Mouse (Mus musculus) intestine, embryonic 15.5 days (tissue): ENCODE measurements around the gene Prss33. TPM values are rescaled to one million over a fixed set of nuclear protein-coding genes. Genes with fewer than 3 reads are reported as not detected.

Experiments
- ATAC-seq: fragments of 200-750 bp; cut with Nextera tagmentation; 2 replicates; pipeline ENCODE4 v1.8.0; 2017; ENCODE audit warnings: moderate TSS enrichment, moderate library complexity
- H3K27ac ChIP-seq: fragments of 300-500 bp; sonication (generic); 2 replicates; pipeline ENCODE4 v1.5.1; 2015; ENCODE audit warnings: mild to moderate bottlenecking, inconsistent platforms
- H3K27me3 ChIP-seq: fragments of 300-500 bp; sonication (generic); replicated peaks from 2 replicates; pipeline ENCODE4 v1.6.1; 2015; ENCODE audit warnings: inconsistent platforms
- H3K36me3 ChIP-seq: fragments of 300-500 bp; sonication (generic); 2 replicates; pipeline ENCODE4 v1.6.1; 2015; ENCODE audit warnings: inconsistent platforms
- H3K4me1 ChIP-seq: fragments of 300-500 bp; sonication (generic); replicated peaks from 2 replicates; pipeline ENCODE4 v1.6.1; 2015; ENCODE audit warnings: inconsistent platforms
- H3K4me2 ChIP-seq: fragments of 300-500 bp; sonication (generic); replicated peaks from 2 replicates; pipeline ENCODE4 v1.6.1; 2015; ENCODE audit warnings: mild to moderate bottlenecking, inconsistent platforms
- H3K4me3 ChIP-seq: fragments of 300-500 bp; sonication (generic); replicated peaks from 2 replicates; pipeline ENCODE4 v1.5.1; 2015; ENCODE audit warnings: inconsistent platforms
- H3K9ac ChIP-seq: fragments of 300-500 bp; sonication (generic); 2 replicates; pipeline ENCODE4 v1.6.1; 2015; ENCODE audit warnings: inconsistent platforms
- H3K9me3 ChIP-seq: fragments of 300-500 bp; sonication (generic); 2 replicates; pipeline ENCODE4 v1.6.1; 2016; ENCODE audit warnings: inconsistent platforms
- WGBS: fragments of 180-500 bp; shearing (Covaris S2); methylation state at CpG from one replicate; pipeline ENCODE4 v1.1.7; 2015; 5-methylcytosine and 5-hydroxymethylcytosine counted together
- polyA plus RNA-seq: library from polyadenylated mRNA; unstranded; fragments of >200 nt; fragmentation: Nextera tagmentation; extraction: Ambion mirVana; gene quantifications from 2 replicates; pipeline ENCODE4 v1.2.1, GENCODE M21; 2015

Gene Prss33
- polyA plus RNA-seq, 1 experiment from 2014 or later: 0.14 TPM

GRCm38 (mm10) chr17:23795323-23795722 is 40.5 kb downstream of the Prss33 start:
- no peaks in the 10 kb centered on the region for H3K27me3 ChIP-seq
- 88% methylated on average over 8 of the region's 8 CpGs for WGBS
- peaks cover 7% of the 10 kb centered on the region; the same call in 1 of the 2 replicates for H3K4me1 ChIP-seq
- no peak overlapping the region for H3K4me3 ChIP-seq
- ATAC-seq: no peak
- no peaks in the 10 kb centered on the region for H3K9me3 ChIP-seq
- no peaks in the 10 kb centered on the region for H3K36me3 ChIP-seq
- no peak overlapping the region for H3K9ac ChIP-seq
- no peak overlapping the region for H3K4me2 ChIP-seq
- H3K27ac ChIP-seq: no peak overlapping the region

DNA sequence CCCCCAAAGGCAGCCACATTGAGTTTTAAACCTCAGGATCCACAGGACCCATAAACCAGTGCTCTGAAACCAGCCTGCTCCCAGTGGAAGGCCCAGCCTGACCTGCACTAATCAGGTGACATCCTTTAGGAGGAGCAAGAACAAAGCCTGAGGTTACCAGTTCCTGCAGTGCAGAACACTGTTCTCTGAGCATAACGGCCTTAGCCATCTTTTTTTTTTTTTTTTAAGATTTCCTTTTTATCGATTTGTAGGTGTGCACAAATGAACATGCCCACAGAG is 44.8 kb downstream of the Prss33 start:
- peak; percentile 21; the same call in 1 of the 2 replicates for ATAC-seq
- WGBS: 61% methylated on average over 2 of the region's 2 CpGs
- H3K36me3 ChIP-seq: no peaks in the 10 kb centered on the region
- peaks cover 16% of the 10 kb centered on the region; the same call in 1 of the 2 replicates for H3K4me1 ChIP-seq
- no peaks in the 10 kb centered on the region for H3K9me3 ChIP-seq
- peak overlapping the region; percentile 79; the same call in 1 of the 2 replicates for H3K9ac ChIP-seq
- H3K4me2 ChIP-seq: peak overlapping the region; percentile 89
- peak overlapping the region; percentile 82 for H3K27ac ChIP-seq
- H3K27me3 ChIP-seq: no peaks in the 10 kb centered on the region
- peak overlapping the region; percentile 45 for H3K4me3 ChIP-seq

- Histone ChIP-seq H3K27me3 (no peaks in the 10 kb centered on the region), H3K4me3 (peak within 1 kb of the TSS; percentile 45), H3K9ac (peak within 1 kb of the TSS; percentile 79), H3K36me3 (no peaks in the 10 kb centered on the region), H3K9me3 (no peaks in the 10 kb centered on the region), H3K27ac (peak within 1 kb of the TSS; percentile 82), H3K4me2 (peak within 1 kb of the TSS; percentile 89), H3K4me1 (peaks cover 19% of the 10 kb centered on the region; the same call in 1 of the 2 replicates)
- 3% methylated on average over 29 of the region's 29 CpGs for WGBS
- peak; percentile 66 for ATAC-seq
These were observed 45.4 kb downstream of the Prss33 start, which contains the start of gene Srrm2 for GRCm38 (mm10) chr17:23790269-23791078. Gene Srrm2, plus strand, starts transcription at chr17:23790532.

DNA sequence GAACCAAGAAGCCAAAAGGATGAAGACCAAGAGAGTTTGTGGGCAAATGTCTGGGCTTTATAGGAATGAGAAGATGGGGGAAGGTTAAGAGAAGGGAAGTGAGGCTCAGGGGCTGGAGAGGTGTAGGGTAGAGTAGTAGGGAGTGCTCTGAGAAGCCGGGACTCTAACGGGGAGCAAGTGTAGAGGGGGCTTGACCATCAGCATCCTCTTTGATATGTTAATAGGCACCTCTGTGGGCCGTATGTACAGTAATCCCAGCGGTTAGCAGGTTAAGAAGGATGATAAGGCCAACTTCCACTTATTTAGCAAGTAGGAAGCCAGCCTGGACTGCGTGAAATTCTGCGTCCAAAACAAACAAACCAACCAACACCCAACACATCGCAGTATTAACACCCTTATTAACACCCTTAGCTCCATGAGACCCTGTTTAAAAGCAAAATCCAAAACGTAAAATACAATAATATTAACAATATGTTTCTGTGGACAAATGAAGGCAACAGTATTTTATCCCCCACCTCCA is 46.0 kb downstream of the Prss33 start:
- ATAC-seq: no peak
- 29% methylated on average over 8 of the region's 8 CpGs for WGBS
- peaks cover 21% of the 10 kb centered on the region; the same call in 1 of the 2 replicates for H3K4me1 ChIP-seq

DNA sequence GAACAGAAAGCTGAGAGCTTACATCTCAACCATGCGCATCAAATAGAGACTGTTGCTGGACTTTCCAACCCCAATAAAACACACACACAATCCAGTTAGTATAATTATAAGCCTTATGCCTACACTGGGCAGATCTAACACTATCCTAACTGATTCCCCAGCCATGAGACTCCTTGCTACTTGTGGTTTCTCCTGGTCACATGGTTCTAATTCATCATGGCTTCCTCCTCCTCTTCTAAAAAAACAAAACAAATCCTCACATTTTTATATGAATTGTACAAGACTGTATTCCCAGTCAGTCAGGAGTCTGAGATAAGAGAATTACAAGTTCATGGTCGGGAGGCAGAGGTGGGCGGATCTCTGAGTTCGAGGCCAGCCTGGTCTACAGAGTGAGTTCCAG is 46.9 kb downstream of the Prss33 start:
- H3K27me3 ChIP-seq: no peaks in the 10 kb centered on the region
- no peak overlapping the region for H3K4me3 ChIP-seq
- WGBS: 84% methylated on average over 4 of the region's 4 CpGs
- no peaks in the 10 kb centered on the region for H3K9me3 ChIP-seq
- no peak overlapping the region for H3K27ac ChIP-seq
- no peak overlapping the region for H3K9ac ChIP-seq
- H3K4me1 ChIP-seq: peaks cover 21% of the 10 kb centered on the region; the same call in 1 of the 2 replicates
- H3K36me3 ChIP-seq: no peaks in the 10 kb centered on the region
- no peak overlapping the region for H3K4me2 ChIP-seq
- no peak for ATAC-seq

More for the DNA sequence above, 46.0 kb downstream of the Prss33 start:
- H3K36me3 ChIP-seq: no peaks in the 10 kb centered on the region
- peak overlapping the region; percentile 45 for H3K4me3 ChIP-seq
- no peak overlapping the region for H3K27ac ChIP-seq
- H3K9ac ChIP-seq: peak overlapping the region; percentile 79; the same call in 1 of the 2 replicates
- H3K27me3 ChIP-seq: no peaks in the 10 kb centered on the region
- peak overlapping the region; percentile 89 for H3K4me2 ChIP-seq
- H3K9me3 ChIP-seq: no peaks in the 10 kb centered on the region

GRCm38 (mm10) chr17:23786510-23786931 is 49.3 kb downstream of the Prss33 start:
- H3K36me3 ChIP-seq: no peaks in the 10 kb centered on the region
- H3K9me3 ChIP-seq: no peaks in the 10 kb centered on the region
- peak overlapping the region; percentile 49 for H3K4me3 ChIP-seq
- peaks cover 21% of the 10 kb centered on the region; the same call in 1 of the 2 replicates for H3K4me1 ChIP-seq
- no peak for ATAC-seq
- 19% methylated on average over 13 of the region's 13 CpGs for WGBS
- 0 out of 2 replicates have a peak overlapping the region, but pooled peaks have one; percentile 47 for H3K9ac ChIP-seq
- peak overlapping the region; percentile 81 for H3K4me2 ChIP-seq
- H3K27ac ChIP-seq: no peak overlapping the region
- no peaks in the 10 kb centered on the region for H3K27me3 ChIP-seq

DNA sequence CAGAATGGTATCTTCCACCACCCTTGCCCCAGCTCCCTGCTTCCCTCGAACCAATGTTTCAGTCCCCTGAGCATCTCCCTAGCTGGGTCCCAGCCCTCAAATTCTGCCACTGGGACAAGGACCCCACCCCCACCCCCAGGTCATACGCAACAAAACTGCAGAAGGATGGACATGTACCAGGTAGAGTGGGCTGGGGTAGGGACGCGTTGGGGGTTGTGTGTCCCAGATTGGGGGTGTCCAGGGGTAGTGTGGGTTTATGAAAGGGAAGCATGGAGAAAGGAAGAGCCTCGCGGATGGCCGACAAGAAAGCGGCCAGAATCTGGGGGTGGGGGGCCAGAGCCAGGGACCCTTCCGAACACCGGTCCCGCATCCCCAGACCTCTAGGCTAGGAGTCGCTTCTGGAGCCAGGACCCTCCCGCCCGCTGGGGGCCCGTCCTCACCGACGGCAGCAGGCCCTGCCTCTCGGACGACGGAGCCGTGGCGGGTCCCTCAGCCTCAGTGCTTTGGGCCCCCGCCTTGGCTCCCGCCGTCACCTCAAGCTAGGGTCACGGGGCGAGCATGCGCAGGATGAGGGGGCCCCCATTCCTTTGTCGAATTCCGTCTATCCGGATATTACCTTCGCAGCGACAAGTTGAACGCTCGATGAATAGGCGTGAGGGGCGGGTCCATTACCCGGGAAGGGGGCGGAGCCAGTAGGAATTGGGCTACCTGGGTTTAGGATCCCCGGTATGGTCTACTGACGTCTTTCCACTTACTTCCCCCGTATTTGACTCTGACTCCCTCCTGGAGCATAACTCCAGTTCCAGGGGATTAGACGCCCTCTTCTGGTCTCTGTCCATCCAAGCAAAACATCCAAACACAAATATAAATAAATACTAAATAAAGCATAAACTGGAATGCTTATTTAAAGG is 50.0 kb downstream of the Prss33 start, which contains the start of gene Flywch2:
Flywch2 (minus strand) TSS at position 521 of the 911 bp plus-strand sequence.
- WGBS: 3% methylated on average over 41 of the region's 43 CpGs
- H3K27ac ChIP-seq: no peak within 1 kb of the TSS

DNA sequence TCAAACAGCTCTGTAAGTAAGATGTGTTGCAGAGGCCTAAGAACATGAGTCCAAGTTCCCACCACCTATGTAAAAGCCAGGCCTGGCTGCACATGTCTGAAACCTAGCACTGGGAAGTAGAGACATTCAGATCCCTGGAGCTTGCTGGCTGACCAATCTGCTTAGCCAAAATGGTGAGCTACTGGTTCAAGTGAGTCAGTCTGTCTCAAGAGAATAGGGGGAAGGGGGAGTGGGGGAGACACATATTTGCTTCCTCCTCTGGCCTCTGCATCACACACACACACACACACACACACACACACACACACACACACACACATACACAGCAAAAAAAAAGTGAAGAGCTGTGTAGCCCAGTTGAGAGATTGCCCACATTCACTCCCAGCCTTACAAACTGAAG is 52.5 kb downstream of the Prss33 start:
- Histone ChIP-seq H3K36me3 (no peaks in the 10 kb centered on the region), H3K9me3 (no peaks in the 10 kb centered on the region), H3K27ac (no peak overlapping the region), H3K4me2 (no peak overlapping the region), H3K9ac (no peak overlapping the region), H3K4me1 (peaks cover 9% of the 10 kb centered on the region; the same call in 1 of the 2 replicates), H3K27me3 (no peaks in the 10 kb centered on the region), H3K4me3 (no peak overlapping the region)
- no peak for ATAC-seq

More for the DNA sequence above, 50.0 kb downstream of the Prss33 start, which contains the start of gene Flywch2:
- peak within 1 kb of the TSS; percentile 47 for H3K9ac ChIP-seq
- peak within 1 kb of the TSS; percentile 49 for H3K4me3 ChIP-seq
- H3K27me3 ChIP-seq: no peaks in the 10 kb centered on the region
- ATAC-seq: peak; percentile 79
- peaks cover 18% of the 10 kb centered on the region; the same call in 1 of the 2 replicates for H3K4me1 ChIP-seq
- peak within 1 kb of the TSS; percentile 81 for H3K4me2 ChIP-seq
- no peaks in the 10 kb centered on the region for H3K36me3 ChIP-seq
- no peaks in the 10 kb centered on the region for H3K9me3 ChIP-seq

Other genes starting within 250 kb of the Prss33 start
- gene Zfp13, start 236.6 kb downstream of the Prss33 start, polyA plus RNA-seq: 10.4 and 10.5 TPM in 2 replicates
- 0.14 TPM in 1 of 2 replicates, not detected in the other for gene Zscan10, start 235.2 kb downstream of the Prss33 start, polyA plus RNA-seq
- 0.69 and 0.79 TPM in 2 replicates for gene Mmp25, start 190.8 kb downstream of the Prss33 start, polyA plus RNA-seq
- gene Bicdl2, start 175.6 kb downstream of the Prss33 start, polyA plus RNA-seq: 4.2 TPM in 2 replicates
- gene Hcfc1r1, start 162.5 kb downstream of the Prss33 start, polyA plus RNA-seq: 68.9 and 69.9 TPM in 2 replicates
- gene Thoc6, start 162.2 kb downstream of the Prss33 start, polyA plus RNA-seq: 43.0 and 43.2 TPM in 2 replicates
- 24.2 and 24.8 TPM in 2 replicates for gene Tnfrsf12a, start 158.6 kb downstream of the Prss33 start, polyA plus RNA-seq
- gene Cldn6, start 156.8 kb downstream of the Prss33 start, polyA plus RNA-seq: 42.8 and 46.2 TPM in 2 replicates
- gene Cldn9, start 152.0 kb downstream of the Prss33 start, polyA plus RNA-seq: 1.3 and 2.0 TPM in 2 replicates
- gene 1520401A03Rik, start 113.3 kb downstream of the Prss33 start, polyA plus RNA-seq: 0.14 TPM in 1 of 2 replicates, not detected in the other
- 42.3 and 46.0 TPM in 2 replicates for gene Pkmyt1, start 109.7 kb downstream of the Prss33 start, polyA plus RNA-seq
- 21.8 and 22.7 TPM in 2 replicates for gene Paqr4, start 95.2 kb downstream of the Prss33 start, polyA plus RNA-seq
- gene Kremen2, start 90.2 kb downstream of the Prss33 start, polyA plus RNA-seq: 0.33 and 0.49 TPM in 2 replicates
- gene Flywch1, start 64.5 kb downstream of the Prss33 start, polyA plus RNA-seq: 48.3 and 49.4 TPM in 2 replicates
- 14.7 TPM in 2 replicates for gene Flywch2, start 50.0 kb downstream of the Prss33 start, polyA plus RNA-seq
- gene Srrm2, start 45.5 kb downstream of the Prss33 start, polyA plus RNA-seq: 408 and 435 TPM in 2 replicates
- gene Elob, start 6.9 kb downstream of the Prss33 start, polyA plus RNA-seq: 939 and 946 TPM in 2 replicates
- 5.1 and 9.9 TPM in 2 replicates for gene Prss32, start 7.8 kb upstream of the Prss33 start, polyA plus RNA-seq
- gene Prss41, start 8.1 kb upstream of the Prss33 start, polyA plus RNA-seq: 2.1 and 3.3 TPM in 2 replicates
- gene Prss21, start 32.0 kb upstream of the Prss33 start, polyA plus RNA-seq: not detected in 2 replicates
- gene Dcpp1, start 44.8 kb upstream of the Prss33 start, polyA plus RNA-seq: not detected in 2 replicates
- not detected in 2 replicates for gene Dcpp2, start 44.8 kb upstream of the Prss33 start, polyA plus RNA-seq
- gene Dcpp3, start 81.4 kb upstream of the Prss33 start, polyA plus RNA-seq: not detected in 2 replicates
- gene Sbp, start 105.6 kb upstream of the Prss33 start, polyA plus RNA-seq: not detected in 2 replicates
- gene Sbpl, start 119.2 kb upstream of the Prss33 start, polyA plus RNA-seq: not detected in 2 replicates
- 1.4 and 2.2 TPM in 2 replicates for gene Prss30, start 144.5 kb upstream of the Prss33 start, polyA plus RNA-seq
- gene Prss22, start 162.0 kb upstream of the Prss33 start, polyA plus RNA-seq: not detected in 2 replicates
- gene Prss27, start 202.1 kb upstream of the Prss33 start, polyA plus RNA-seq: 0.11 and 0.18 TPM in 2 replicates
- 64.5 and 66.6 TPM in 2 replicates for gene Kctd5, start 237.4 kb upstream of the Prss33 start, polyA plus RNA-seq